9 mouse cellular contexts compared by ENCODE assay signal in genomic region chr1:52955102-52955501, GRCm38 (mm10).
DNase-seq lines count a peak whose midpoint lies in the region; ATAC-seq and TF ChIP-seq lines count a peak whose summit lies in the region.
"Had no signal": no experiment of that assay in that cellular context is flagged by ENCODE, and none has a peak within 500 bp of the region (broad histone marks: within the 10 kb centered on the region; RNA-seq: fewer than 3 reads in every experiment).

No protein-coding gene starts in this region.

- TF ChIP-seq CTCF in hindbrain, postnatal 0 days (IDR thresholded peaks at IDR 0.05; ENCODE audit: low read depth): peak; percentile 53

- no peaks in the 10 kb centered on the region; the same call in 1 of the 2 replicates for H3K4me1 ChIP-seq in hindbrain, postnatal 0 days (ENCODE audit: insufficient read depth, low read length)
- H3K4me1 ChIP-seq in hindbrain, embryonic 13.5 days (replicated peaks): peaks cover 19% of the 10 kb centered on the region

- no peaks in the 10 kb centered on the region for H3K9me3 ChIP-seq in hindbrain, postnatal 0 days (ENCODE audit: low read length)
- no peaks in the 10 kb centered on the region for H3K9me3 ChIP-seq in hindbrain, embryonic 13.5 days
- H3K9me3 ChIP-seq: midbrain, embryonic 12.5 days had no signal

- ATAC-seq in hindbrain, postnatal 0 days: no peak
- ATAC-seq in hindbrain, embryonic 13.5 days (ENCODE audit: low FRiP score): no peak
- peak; percentile 38 for ATAC-seq in CD4-positive, CD25-positive, alpha-beta regulatory T cell, adult 4 months

- intact Hi-C loops in left cerebral cortex, postnatal 25 days (cut with DNase I): loop anchor here (10.0 kb wide), 2 partner anchors 320 kb away; partner anchors contain the start of gene Nemp2

- H3K4me3 ChIP-seq in hindbrain, postnatal 0 days (ENCODE audit: low read length): no peak overlapping the region
- no peak overlapping the region for H3K4me3 ChIP-seq in hindbrain, embryonic 13.5 days
- H3K4me3 ChIP-seq: midbrain, embryonic 12.5 days had no signal

- no peak overlapping the region for H3K27ac ChIP-seq in hindbrain, postnatal 0 days
- no peak overlapping the region for H3K27ac ChIP-seq in hindbrain, embryonic 13.5 days
- H3K27ac ChIP-seq: midbrain, embryonic 12.5 days had no signal

- peak; percentile 29 for DNase-seq in hindbrain, postnatal 0 days (ENCODE audit: low spot score)
- peak; percentile 33 for DNase-seq in T-cell, adult 2 months (ENCODE audit: low spot score)
- peak; percentile 70 for DNase-seq in embryo, embryonic 10 days (ENCODE audit: low spot score)
- peak; percentile 50 to 70 for DNase-seq in left cerebral cortex, postnatal 25 days (ENCODE audit: low spot score in 2 of 2)
- DNase-seq in right cerebral cortex, postnatal 36 days (ENCODE audit: low spot score in 2 of 2): peak; percentile 45 to 51
- no peak for DNase-seq in ovary, postnatal 14 days (ENCODE audit: low spot score)

- H3K9ac ChIP-seq in hindbrain, postnatal 0 days (replicated peaks; ENCODE audit: low read length): no peak overlapping the region
- H3K9ac ChIP-seq in hindbrain, embryonic 13.5 days: no peak overlapping the region
- H3K9ac ChIP-seq: midbrain, embryonic 12.5 days had no signal

- H3K4me2 ChIP-seq in hindbrain, postnatal 0 days (ENCODE audit: low read depth, low read length): no peak overlapping the region
- no peak overlapping the region for H3K4me2 ChIP-seq in hindbrain, embryonic 13.5 days
- H3K4me2 ChIP-seq: midbrain, embryonic 12.5 days had no signal

- WGBS in hindbrain, postnatal 0 days: 38% methylated on average over 6 of the region's 6 CpGs
- WGBS in hindbrain, embryonic 13.5 days: 34% methylated on average over 6 of the region's 6 CpGs

- no peaks in the 10 kb centered on the region for H3K36me3 ChIP-seq in hindbrain, postnatal 0 days (ENCODE audit: insufficient read depth, low read length)
- no peaks in the 10 kb centered on the region for H3K36me3 ChIP-seq in hindbrain, embryonic 13.5 days
- H3K36me3 ChIP-seq: midbrain, embryonic 12.5 days had no signal

- no peaks in the 10 kb centered on the region for H3K27me3 ChIP-seq in hindbrain, postnatal 0 days (ENCODE audit: insufficient read depth, low read length)
- H3K27me3 ChIP-seq in hindbrain, embryonic 13.5 days: no peaks in the 10 kb centered on the region
